Mouse (Mus musculus): Measurements from ENCODE around the gene Tax1bp1. TPM values are rescaled to one million over a fixed set of nuclear protein-coding genes. Genes with fewer than 3 reads are reported as not detected.

Tax1bp1 gene
- 87.6 TPM for polyA plus RNA-seq (2014; fragmentation: Illumina TruSeq; extraction: RNeasy Lipid Tissue Mini Kit (QIAGEN cat#74804); ENCODE audit: insufficient read depth, low read depth, low replicate concordance)

GRCm38 (mm10) chr6:52713104-52713896 is at the start of gene Tax1bp1:
TSS of gene Tax1bp1 (plus strand) at chr6:52713729.

Other genes with a start within 250 kb of the Tax1bp1 start
- 76.9 TPM for gene Hibadh, start 73.3 kb upstream of the Tax1bp1 start, polyA plus RNA-seq (2014; fragmentation: Illumina TruSeq; extraction: RNeasy Lipid Tissue Mini Kit (QIAGEN cat#74804); ENCODE audit: insufficient read depth, low read depth, low replicate concordance)